Mouse (Mus musculus) neural tube, embryonic 10.5 days (tissue): ENCODE measurements at regions not wholly inside any gene's neighbourhood (a gene's known extent, or its start where the extent isn't known, plus 50 kb on each side); places are given as distances from the start of the nearest gene placed in this dataset.

Experiments used
- DNase-seq: peaks from one replicate; pipeline ENCODE4 v3.0.0-alpha.2; 2017; ENCODE audit warnings: low spot score; ENCODE audit errors: extremely low spot score

DNA sequence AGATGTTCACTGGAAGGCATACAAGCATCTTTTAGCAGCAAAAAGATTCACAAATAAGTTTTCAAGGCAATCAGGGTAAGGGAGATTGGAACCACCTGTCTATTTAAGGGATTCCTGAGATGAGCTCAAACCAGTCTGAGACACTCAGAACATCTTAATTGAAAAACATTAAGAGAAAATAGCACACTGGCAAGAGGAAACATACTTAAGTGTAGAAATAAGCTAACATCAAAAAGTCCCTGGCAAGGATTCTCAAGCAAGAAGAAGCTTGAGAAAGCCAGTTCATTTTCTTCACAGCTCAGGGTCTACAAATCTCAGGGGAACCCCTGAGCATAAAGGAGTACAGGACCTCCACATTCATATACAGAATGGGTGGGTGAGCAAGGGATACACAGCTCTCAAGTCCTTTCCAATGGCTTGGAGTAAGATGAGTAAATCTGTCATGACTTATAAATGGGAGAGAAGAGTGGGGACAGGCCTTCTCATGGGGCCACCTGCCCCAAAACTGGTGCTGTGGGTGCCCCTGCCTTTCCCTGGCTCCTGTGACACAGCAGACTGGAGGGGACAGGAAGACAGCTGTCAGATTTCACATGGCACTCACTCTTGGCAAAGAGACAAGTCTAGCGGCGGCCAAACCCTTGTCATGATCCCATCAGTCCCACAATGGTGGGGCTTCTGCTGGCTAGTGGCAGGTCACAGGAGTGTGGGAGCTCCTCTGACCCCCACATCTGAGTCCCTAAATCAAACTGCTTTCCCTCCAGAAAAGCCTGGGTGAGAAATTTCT lies 436.6 kb downstream of the Meis1 start:
- DNase-seq: no peak

DNA sequence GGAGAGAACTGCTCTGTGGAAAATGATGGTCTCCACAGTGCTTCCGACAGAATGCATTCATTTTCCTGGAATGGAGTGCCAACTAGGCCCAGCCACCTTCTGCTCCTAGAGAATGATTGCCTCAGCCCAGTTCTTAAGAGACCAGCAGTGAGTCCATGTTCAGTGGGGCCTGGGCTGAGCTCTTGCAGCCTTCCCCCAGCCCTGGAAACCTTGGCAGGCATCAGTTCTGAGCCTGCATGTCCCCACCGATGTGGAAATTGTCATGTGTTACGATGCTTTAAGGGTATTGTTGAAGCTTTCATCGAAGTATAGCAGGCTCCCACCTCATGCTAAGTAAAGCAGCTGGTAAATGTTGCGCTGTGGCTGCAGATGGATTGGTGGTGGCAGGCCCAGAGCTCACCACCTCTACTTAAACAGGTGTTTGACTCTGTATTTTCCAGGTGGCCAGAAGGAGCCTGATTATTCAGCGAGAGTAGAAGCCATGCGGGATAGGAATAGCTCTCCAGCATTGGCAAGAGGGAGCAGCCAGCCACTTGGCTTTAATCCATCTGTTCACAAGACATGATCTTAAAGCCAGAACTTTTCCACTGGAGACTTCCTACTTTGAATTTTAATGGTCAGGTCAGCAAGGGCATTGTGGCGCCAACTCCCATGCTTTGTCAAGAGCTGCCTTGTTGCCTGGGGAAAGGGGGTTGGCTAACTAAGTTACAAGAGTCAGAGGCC lies 437.5 kb downstream of the Meis1 start:
- no peak for DNase-seq

DNA sequence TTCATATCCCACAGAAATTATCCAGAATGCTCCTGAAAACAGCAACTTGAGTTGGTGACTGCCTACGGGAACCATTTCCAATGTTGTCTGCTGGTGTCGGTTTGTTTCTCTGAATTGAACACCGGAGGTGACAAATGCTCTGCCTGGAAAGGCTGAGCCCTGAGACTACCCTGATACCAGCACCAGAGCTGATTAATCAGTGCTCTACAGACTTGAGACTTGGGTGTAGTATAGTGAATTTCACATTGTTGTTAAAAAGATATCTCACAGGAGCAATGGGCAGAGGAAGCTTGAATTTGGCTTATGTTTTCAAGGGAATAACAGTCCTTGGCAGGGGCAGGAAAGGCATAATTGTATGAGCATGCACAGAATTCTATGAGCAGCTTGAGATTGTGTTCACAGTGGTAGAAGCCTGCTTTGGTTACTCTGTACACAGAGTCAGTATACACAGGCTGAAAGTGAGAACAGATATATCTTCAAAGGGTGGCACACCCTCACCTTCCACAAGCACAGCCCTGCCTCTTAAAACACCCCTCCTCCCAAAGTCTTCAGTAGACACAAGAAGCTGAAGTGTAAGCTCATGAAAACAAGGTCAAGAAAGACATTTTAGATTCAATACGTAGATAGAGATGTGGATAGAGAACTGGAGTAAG lies 447.1 kb downstream of the Meis1 start:
- DNase-seq: no peak

DNA sequence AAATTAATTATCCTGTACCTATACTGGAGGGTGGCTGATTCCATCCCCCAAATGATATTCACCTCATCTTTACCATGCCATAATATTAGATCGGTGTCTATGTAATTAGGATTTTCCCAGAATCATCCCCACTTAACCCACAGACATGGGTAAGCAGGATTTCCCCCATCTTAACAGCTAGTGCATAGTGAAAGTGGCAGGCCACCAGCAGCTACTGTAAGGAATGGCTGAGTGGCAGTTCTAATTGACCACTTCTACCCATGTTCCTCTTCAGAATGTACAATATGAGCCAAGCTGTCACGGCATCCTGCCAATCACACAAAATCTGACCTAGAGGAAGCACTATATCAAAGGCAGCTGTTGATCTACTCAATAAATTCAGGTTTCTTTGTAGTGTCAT lies 455.8 kb downstream of the Meis1 start:
- no peak for DNase-seq

DNA sequence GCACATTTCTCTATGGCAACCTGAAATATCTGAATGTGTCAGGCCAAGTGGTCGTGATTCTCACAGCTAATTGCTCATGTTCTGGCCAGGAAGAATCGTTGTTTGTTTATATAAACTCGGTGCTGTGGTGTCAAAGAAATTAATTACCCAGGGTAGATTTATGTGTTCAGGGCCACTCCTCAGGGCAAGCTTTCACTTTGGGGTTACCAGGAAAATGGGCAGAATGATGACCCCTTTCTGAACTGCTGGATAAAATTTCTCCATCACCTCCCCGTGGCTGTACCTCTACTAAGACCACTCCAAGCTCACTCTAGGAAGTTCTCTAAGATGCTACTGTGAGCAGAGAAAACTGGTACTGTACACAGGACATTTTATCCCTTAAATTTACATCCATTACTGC lies 460.1 kb downstream of the Meis1 start:
- DNase-seq: no peak

DNA sequence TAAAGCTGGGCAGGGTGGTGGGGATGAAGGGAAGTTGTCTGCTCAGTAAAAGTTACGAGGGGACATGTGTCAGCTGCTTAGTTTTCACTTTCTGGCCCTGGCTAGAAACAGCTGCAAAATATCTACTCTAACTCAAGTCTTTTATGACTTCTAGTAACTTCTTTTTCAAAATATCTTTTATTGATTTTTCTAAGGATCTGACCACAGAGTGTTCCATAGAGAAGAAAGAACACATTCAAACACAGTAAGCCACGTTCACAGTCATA lies 483.3 kb downstream of the Meis1 start:
- no peak for DNase-seq

DNA sequence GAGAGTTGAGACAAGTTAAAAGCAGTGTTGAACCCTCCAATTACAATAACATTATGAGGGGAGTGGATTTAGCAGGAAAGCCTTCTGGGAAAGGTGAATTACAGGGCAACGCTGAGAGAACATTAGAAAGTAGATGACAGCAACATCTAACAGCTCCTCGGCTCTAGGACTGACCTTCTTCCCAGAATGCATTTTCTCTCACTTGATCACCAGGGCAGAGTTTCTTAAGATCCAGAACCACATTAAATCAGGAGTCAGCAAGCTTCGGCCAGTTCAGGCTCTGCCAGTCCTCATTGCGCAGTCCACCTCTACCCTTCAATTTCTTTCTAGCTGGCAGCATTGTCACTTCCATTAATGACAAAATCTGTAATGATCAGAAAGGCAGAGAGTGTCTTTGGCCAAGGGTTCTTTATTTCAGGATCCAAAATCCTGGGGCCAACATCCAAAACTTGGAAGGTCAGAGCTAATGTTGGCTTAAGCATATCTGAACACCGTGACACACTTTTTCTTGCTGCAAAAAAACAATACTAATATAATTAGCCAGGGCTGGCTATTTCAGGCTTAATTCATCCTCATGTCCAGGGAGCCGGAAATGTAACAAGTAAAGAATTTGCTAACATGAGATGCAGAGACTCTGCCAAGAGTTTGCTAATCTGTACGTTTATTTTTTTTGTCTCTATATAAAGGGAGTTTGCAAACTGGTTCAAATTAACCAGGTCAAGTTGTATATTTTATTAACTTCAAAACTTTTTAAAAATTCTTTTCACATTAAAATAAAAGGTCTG lies 483.8 kb downstream of the Meis1 start:
- DNase-seq: no peak

DNA sequence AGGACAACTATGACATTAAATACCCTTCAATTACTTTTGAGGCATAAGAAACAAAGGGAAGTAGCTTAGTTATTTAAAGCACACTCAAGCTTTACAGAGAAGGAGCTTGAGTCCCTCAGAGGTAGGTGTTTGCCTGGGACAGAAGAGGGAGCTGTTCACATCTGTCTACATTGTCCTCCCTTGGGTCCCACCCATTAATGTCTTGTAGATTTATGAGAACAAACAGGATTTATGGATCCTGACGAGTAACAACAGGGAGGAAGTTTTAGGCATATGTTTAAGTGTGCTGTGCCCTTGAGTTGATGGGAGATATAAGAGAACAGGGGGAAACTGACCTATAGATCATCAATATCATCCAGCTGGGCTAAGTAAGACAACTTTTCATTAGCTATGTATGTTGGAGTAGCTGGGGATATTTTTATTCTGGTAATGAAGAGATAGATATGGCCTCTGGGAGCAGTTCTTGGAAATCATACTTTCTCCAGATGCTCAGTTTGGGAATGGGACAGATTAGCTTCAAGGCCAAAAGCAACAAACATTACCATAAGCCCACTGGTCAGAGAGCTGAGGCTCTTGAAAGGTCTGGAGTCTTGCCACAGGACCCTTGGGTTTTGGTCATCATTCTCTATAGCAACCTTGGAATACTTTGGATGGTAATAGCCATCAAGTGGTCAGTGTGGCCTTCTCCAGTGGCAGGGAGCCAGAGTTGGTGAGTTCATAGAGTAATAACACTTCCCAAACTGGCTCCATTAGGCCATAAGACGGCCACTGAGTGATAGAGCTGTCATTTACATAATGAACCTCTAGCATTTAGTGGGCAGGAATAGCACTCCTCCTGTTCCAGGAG lies 487.3 kb downstream of the Meis1 start:
- no peak for DNase-seq

DNA sequence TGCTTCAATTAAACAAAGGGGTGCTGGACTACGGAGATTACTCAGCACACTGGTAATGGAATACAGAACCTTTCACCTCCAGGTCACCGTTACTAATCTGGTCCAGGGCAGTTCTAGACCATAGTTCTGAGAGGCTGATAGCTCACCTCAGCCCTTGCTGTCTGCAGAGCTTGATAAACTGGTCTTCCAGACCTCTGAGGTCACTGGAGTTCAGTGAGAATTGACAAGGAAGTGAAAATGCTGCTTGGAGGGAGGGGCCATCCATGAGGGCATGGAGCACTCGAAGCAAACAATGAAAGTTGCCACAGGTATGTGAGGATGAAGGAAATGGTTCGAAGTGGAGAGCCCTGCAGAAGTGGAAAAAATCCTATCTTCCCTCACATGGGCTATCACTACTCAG lies 490.2 kb downstream of the Meis1 start:
- DNase-seq: peak; percentile 15

DNA sequence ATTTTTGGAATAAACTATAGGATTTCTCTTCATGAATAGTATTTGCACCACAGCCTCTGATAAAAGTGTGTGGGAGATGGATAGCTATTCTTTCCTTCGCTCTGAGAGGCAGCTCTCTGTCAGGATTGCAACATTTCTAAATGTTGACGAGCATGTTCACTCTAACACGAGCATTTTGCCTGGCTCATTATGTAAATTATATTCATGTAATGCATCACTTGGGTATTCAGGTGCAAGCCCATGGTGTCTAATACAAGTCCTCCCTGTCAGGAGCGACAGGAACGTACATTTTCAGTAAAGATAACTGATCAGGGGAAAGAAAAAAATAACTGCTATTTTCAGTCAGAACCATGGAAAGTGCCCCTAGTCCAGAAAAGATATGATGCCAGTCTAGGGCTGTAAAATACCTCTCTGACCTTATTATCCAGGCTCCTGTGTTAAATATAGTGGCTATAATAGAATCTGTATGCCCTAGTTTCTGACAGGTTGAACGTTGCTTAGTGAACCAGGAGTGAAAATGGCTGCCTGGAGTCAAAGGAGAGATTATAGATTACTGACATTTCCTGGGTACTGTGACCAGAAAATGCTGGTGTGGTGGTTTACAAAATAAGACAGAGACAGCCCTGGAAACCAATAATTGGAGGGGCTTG lies 523.6 kb downstream of the Meis1 start:
- DNase-seq: no peak

DNA sequence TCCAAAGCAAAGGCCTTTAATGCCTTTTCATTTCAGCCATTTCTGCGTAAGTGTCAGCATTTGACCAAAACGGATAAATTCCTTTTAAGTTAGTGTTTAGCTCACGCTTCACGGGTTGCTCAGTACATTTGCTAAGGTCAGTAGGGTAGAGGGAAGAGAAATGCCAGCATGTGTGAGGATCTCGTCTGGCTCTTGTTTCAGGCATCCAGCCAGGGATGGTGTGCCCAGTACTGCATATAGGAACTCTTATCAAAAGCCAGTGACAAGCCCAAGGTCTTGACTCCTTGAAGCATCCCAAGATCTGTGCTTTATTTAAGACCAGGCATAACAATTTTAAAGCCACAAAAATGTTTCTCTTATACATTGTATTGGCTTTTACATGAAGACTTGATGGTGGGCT lies 524.8 kb downstream of the Meis1 start:
- DNase-seq: no peak

DNA sequence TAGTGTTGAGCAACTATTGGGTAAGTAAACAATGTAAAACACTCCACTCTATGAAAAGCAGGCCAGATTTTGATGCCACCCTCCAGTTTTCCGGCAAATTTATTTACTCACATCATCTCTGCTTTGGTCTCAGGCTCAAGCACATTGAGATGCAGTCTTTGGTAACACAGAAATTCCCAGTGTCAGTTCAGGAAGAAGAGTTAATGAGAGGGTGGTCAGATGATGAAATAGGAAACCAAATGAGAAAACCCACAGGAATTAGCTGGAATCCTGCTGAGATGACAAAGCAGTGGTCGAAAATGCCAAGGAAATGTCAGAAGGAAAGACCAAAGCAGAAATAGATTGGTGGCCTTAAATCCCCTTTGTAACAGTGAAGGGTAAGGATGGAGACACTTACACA lies 525.7 kb downstream of the Meis1 start:
- no peak for DNase-seq

DNA sequence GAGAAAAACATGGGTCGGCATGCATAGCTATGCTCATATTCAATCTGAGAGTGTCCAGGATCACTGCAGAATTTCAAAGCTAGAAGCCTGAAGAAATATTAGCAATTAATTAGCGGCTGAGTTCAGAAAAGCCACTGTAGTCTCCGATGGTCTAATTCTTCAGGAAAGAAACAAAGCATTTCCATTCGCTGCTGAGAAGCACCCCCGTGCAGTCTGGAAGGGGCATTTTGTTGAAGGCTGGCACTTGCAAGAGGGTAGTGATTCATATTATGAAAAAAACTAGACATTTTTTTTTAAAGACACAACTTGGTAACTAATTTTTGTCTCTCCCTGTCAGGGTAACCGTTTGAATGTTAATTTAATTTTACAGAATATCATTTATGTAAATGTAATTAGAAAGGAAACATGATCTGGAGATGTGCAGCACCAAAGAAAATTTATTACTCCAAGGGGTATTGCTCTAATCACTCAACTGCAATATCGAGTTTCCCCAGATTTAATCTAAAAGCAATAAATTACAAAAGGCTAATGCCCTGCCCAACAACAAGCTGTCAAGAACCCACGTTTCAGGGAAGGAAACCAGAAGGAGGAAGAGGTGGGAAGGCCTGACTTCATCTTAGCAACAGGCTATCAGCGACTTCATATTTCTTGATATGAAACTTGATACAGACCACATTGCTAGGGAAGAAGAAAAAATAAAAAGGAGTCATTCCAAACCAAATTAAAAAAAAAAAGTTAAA lies 529.1 kb downstream of the Meis1 start:
- DNase-seq: no peak

DNA sequence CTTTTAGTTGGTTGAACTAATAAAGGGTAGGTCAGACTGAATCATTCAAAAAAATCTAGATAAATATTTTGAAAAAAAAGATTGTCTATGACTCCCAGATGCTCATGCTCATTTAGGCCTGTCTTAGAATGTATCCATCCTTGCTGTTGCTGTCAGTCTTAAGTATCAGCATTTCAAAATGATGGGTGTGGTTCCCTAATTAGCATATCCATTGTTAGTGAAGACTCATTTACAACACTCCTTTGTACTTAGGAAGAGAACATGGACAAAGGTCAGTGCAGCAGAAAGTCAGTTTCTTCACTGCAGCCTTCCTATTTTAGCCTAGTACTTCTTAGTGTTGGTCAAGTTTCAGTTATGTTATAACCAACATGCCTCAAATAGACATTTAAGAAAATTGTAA lies 525.2 kb upstream of the Etaa1 start:
- no peak for DNase-seq

DNA sequence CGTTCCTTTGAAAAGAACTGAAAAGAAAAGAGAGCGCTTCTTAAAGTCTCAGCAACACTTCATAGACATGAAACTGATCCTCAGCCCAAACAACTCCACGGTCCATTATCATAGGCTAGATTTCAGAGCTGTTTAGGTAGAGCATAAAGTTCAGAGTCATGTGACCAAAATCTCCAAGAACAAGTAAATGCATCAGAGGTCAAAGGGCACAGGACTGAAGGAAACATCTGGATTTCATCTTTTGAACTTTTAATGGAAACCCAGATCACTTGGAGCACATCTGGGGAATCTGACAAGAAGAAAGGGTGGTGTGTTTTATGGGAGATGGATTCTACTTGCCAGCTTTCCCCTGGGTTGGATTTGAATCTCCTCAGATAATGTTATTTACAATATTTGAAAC lies 497.6 kb upstream of the Etaa1 start:
- DNase-seq: no peak

DNA sequence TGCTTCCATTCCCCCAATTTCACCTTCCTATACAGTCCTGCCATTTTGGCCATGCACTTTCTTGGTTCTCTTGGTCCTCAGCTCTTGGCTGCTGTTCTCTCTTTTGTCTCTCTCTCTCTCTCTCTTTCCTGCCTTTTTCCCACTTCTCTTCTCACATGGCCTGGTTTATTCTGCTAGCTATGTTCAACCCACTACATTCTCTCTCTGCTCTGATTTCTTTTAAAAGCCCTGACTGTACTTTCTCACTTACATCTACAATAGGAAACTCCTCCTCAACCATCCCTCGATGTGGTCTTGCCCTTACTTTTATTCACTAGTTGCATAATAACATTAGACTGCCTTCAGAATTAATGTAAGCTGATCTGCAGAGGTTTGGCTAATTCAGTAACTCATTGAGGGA lies 495.2 kb upstream of the Etaa1 start:
- DNase-seq: no peak

DNA sequence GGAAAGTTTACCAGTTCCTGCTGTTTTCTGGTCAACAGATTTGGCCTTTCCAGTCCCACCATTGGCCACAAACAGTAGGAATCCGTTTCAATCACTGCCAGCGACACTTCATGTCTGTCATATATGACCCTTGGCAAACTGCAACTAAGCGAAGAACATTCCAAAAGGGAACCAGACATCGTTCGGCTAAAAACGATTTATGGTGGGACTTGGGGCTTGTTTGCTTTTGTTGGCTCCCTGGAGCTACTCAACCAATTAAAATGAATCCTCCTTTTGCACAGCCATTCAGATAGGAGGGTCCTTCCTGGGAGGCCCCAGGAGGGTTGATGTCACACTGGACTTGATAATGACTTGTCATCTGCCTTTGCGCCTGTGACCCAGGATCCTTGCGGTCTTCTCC lies 490.9 kb upstream of the Etaa1 start:
- DNase-seq: no peak

DNA sequence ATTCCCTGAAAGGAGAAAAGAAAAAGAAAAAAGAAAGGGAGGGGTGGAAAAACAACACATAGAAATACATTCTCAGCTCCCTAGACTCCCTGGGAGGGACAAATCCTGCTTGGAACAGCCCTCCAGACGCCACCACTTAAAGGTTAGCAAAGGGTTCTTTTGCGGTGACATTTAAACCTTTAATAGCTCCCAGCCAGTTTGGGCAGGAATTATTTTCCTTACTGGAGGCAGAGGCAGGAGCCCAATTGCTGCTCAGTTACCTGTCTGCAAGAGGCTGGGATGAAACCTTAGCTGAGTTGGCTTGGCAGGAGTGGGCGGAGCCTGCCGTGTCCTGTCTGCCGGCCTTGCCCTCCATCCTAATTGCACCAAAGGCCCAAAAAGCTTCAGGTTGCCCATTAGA lies 490.4 kb upstream of the Etaa1 start:
- no peak for DNase-seq

DNA sequence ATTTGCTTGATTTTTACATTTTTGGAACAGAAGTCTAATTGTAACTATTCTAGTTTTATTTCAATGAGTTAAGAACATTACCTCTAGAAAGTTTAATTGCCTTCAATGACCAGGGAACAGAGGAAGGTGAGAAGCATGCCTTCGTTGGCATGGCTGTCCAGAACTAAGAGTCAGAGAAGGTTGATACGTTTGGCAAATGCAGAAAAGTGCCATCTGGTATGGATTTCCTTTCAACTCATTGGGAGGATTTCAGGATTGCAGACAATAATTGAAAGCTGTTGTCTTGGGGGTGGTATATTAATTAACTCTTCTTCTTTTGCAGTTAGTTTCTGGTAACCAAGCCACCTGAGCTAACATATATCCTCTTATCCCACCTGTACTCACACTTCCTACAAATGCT lies 489.5 kb upstream of the Etaa1 start:
- DNase-seq: no peak
